Mouse (Mus musculus) frontal cortex, adult 2 months (tissue): Measurements from ENCODE around the gene Fam131b. TPM values are rescaled to one million over a fixed set of nuclear protein-coding genes. Genes with fewer than 3 reads are reported as not detected.

Experiments used
- DNase-seq, 2 experiments: peaks; one replicate each; pipeline ENCODE4 v3.0.0; 2022; ENCODE audit warnings: low spot score in 1 of 2; ENCODE audit errors: extremely low spot score in 1 of 2
- polyA plus RNA-seq: library from polyadenylated mRNA; depleted of rRNA; stranded (reverse); fragments of >200 nt; gene quantifications from 2 replicates; pipeline ENCODE4 v1.2.3, GENCODE M21; 2012

Gene Fam131b
- polyA plus RNA-seq, 1 experiment, result 85.7 TPM

DNA sequence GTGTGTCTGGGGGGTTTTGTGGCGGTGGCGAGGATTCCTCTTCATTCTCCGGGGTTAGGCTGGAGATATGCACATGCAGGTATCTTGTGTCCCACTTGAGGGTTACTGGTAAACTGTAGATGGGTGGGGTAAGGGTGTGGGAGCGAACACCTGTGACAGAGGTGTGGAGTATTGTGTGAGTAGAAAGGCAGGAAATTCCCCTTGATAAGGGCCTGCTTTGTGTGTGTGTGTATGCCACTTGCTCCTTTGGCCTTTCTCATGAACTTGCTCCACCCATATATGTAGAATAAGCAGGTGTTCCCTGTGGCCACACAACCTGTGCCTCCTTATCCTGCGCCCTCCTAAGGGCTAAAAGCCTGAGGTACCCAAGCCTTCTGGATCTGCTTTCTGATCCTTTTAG lies 32.5 kb upstream of the Fam131b start:
- DNase-seq, result no peak

DNA sequence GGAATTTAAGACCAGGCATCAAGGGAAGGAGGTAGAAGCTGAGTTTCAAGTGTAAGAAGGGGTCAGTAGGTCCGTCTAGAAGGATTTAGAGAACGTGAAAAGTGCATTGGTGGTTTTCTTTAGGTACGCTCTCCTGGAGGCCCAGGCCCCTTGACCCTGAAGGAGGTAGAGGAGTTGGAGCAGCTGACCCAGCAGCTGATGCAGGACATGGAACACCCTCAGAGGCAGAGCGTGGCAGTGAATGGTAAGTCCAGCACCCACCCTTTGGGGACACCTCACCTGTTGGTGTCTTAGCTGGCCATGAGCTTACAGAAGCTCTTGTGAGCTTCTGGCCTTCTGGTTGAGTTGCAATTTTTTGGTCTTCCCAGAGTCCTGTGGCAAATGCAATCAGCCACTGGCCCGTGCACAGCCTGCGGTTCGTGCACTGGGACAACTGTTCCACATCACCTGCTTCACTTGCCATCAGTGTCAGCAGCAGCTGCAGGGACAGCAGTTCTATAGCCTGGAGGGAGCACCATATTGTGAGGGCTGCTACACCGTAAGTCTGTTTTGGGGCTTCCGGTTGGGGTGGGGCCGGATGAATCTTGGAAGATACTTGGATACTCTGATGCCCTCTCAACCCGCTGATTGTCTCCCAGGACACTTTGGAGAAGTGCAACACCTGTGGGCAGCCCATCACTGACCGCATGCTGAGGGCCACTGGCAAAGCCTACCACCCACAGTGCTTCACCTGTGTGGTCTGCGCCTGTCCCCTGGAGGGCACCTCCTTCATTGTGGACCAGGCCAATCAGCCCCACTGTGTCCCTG lies 31.6 kb upstream of the Fam131b start:
- no peak for DNase-seq

DNA sequence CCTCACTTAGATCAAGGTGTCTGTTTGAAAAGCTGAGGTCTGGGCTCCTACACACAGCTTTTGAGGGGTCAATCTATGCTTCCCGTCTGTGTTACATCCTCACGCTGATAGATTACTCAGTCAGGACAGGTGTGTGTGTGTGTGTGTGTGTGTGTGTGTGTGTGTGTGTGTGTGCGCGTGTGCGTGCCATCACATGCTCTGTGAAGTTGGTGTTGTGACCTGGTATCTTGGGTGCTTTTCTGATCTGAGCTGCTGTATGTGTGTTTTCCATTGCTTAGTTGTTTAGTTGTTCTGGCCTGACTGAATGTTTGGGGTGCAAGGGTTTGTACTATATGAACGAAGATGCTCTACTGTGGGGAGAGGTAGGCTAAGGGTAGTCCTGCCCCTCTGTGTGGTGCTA lies 30.9 kb upstream of the Fam131b start:
- no peak for DNase-seq

DNA sequence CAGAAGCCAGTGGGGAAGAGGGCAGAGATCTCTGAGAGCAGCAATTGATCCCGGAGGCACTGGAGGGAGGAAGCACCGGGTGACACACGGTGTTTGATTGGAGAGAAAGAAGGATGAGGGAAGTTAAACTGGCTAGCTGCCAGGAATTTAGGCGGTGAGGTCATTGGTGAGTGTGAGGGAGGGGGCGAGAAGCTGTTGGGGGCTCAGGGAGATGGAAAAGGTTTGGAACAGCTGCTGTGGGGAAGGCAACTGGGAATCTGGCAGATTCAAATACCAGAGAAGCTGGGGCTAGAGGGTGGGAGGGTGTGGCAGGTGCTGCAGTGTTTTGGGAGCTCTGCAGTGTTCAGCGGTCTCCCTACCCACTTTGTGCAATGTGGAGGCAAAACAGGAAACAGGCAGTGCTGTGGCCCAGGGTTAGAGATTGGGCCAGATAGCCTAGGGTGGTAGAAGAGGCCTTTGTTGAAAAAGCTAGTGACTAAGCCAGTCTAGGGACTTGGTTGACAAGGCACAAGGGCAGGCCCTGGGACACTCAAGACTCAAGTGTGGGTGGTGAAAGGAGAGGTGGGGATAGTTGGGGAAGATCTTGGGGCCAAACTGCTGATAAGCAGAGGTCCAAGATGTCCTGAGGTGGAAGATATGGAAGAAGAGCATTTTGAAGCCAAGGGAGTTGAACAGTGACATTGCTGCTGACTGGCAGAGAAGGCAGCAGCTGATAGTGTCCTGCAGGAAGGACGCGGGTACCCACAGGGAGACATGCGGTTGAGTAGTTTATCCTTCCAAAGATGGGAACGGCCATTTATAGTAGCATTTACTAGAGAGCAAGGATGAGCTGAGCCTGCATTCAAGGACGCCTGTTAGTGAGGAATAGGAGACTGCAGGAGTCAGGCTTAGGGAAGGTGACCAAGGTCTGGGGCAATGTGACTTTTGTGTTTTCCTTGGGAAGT lies 29.9 kb upstream of the Fam131b start:
- peak in 1 of 2 experiments; percentile 65 for DNase-seq

DNA sequence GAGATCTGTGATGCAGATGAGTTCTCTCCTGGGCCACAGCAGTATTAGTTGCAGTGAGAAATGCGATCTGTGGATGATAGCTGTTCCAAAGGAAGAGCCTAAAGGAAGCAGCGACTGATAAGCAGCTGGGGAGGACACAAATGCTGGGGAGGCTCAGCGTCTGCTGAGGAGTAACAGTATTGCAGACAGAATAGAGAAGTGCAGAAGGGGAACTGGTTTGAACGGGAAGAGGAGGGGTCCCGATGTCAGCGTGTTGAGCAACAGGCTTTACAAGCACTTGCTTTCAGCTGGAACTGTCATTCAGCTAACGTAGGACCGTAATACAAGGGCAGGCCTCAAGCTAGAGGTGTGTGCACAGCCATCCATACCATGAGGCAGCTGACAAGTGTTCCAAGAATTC lies 28.7 kb upstream of the Fam131b start:
- no peak for DNase-seq

DNA sequence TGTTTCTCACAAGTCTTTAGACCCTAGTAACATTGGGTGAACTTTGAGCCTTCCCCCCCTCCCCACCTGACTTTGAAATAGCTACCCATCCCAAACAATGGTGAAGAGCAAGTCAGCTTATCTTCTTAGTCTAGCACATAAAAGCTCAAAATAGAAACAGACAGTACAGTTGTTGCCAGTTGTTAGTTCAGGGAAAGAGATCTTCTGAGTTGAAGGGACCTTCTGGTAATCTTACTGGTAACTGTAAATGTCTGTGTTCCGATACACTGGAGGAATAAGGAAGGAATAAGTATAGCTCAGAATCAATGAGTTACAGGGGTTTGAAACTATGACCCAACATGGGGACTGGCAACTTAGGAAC lies 28.0 kb upstream of the Fam131b start:
- DNase-seq, result no peak

DNA sequence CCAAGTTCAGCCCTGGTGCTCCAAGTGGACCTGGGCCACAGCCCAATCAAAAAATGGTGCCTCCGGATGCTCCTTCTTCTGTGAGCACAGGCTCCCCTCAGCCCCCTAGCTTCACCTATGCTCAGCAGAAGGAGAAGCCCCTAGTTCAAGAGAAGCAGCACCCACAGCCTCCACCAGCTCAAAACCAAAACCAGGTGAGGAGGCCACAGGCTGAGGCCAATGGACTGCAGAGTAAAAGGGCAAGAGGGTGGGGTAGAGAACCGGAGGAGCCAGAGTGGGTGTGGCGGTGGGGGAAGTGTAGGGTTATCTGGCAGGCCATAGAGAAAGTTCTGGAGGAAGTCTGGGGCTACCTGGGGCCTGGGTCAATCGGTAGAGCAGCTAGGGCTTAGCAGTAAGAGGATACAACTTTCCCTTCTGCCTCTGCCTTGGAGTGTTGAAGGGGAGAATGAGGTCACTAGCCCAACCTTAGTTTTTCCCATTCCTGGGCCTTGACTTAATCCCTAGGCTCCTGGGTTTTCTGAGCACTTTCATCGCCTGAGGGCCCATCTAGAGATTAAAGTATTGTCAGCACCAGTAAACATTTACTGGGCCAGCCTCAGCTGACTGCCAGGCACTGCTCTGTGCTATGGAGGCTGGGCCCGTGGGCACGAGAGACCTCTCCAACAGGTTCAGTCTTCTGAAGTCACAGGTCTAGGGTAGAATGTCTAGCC lies 27.5 kb upstream of the Fam131b start:
- no peak for DNase-seq

DNA sequence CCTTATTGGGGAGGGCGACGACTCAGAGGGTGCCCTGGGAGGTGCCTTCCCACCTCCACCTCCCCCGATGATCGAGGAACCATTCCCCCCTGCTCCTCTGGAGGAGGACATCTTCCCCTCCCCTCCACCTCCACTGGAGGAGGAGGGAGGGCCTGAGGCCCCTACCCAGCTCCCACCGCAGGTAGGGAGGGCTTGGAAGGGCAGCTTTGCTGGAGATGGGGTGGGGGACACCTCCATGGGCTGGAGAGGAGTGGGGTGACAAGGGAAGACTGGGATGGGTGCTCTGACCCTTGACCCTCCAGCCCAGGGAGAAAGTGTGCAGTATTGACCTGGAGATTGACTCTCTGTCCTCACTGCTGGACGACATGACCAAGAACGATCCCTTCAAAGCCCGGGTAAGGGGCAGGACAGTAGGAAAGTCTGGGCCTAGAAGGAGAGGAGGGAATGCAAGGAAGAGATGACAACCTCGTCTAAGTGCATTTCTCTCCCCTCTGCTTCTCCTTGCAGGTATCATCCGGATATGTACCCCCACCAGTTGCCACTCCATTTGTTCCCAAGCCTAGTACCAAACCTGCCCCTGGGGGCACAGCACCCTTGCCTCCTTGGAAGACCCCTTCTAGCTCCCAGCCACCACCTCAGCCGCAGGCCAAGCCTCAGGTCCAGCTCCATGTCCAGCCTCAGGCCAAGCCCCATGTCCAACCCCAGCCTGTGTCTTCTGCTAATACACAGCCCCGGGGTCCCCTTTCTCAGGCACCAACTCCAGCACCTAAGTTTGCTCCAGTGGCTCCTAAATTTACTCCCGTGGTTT lies 26.7 kb upstream of the Fam131b start:
- DNase-seq, result no peak

DNA sequence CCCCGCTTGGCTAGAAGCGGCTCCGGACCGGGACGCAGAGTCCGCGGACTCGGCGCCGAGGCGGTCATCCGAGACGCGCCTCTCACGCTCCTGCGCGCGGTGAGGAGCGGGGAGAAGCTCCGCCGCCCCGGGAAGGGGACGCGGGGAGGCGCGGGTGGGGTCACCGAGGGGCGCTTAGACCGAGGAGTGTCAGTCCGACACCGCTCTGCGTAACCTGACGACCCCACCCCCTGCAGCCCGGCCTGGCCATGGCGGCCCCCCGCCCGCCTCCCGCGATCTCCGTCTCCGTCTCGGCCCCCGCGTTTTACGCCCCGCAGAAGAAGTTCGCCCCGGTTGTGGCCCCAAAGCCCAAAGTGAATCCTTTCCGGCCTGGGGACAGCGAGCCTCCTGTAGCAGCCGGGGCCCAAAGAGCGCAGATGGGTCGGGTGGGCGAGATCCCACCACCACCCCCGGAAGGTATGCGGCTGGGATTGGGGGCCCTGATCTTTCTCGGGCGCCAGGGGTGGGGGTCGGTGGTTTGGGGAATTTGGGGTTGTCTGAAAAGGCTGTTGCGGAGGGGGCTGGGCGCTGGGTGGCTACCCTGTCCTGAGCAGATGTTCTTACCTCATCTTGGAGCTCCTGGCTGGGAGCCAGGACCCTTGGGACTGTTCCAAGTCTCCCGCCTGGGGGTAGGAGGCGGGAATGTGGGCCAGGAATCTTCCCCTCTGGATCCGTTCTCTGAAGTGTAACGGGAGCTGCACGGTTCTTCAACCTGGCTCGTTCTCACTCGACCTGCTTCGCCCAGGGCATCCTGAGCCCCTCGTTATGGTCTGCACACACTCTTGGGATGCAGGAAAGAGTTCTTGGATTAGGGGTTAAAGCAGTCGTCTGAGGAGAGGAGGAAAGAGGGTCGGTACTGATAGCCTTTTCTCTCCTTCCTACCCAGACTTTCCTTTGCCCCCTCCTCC lies 25.9 kb upstream of the Fam131b start:
- DNase-seq, result peak; percentile 48 to 82

DNA sequence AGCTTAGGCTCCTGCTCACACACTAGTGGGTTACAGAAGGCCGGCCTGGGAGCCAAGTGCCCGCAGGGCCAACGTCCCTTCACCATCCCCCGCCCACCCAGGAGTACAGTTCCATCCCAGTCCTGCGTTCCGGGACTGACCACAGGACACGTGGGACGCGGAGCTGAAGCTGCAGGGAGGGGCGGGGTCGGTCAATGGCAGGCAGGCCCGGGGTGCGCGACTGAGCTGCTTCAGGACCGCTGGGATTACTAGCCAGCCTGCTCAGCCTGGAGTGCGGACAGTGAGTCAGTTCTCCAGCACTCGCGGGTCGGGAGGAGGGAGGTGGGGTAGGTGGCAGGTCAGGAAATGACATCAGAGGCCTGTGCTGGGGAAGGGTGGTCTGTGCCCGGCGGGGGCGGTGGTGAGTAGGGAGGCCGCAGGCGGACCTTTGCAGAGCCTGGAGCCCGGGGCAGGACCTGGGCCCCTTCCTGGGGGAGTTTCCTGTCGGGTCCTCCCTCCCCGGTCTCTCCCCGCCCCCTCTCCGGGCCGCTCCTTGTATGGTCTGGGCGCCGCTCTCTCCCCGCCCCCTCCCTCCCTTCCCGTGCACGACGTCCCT lies 25.1 kb upstream of the Fam131b start, which contains the start of gene Zyx:
TSS of gene Zyx (plus strand) at position 205 of the 595 bp plus-strand sequence.
- peak; percentile 65 to 79 for DNase-seq

DNA sequence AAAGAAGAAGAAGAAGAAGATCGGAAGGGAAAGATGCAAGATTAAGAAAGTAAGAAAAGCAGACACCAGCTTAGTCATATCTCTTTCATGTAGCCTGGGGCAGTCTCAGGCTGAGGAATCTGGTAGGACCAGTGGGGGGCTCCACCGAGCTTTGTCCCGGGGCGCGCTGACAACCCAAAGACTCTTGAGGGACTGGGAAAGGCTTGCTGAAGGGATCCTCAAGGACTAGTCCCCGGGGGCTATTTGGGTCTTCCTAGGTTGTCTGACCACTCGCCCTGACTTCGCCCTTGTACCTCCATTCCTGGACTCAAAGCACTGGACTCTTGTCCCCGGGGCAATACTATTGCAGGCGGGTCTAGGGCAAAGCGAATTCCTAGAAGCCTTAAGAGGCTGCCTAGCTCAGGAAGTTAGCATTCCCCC lies 24.6 kb upstream of the Fam131b start:
- peak in 1 of 2 experiments; percentile 84 for DNase-seq

DNA sequence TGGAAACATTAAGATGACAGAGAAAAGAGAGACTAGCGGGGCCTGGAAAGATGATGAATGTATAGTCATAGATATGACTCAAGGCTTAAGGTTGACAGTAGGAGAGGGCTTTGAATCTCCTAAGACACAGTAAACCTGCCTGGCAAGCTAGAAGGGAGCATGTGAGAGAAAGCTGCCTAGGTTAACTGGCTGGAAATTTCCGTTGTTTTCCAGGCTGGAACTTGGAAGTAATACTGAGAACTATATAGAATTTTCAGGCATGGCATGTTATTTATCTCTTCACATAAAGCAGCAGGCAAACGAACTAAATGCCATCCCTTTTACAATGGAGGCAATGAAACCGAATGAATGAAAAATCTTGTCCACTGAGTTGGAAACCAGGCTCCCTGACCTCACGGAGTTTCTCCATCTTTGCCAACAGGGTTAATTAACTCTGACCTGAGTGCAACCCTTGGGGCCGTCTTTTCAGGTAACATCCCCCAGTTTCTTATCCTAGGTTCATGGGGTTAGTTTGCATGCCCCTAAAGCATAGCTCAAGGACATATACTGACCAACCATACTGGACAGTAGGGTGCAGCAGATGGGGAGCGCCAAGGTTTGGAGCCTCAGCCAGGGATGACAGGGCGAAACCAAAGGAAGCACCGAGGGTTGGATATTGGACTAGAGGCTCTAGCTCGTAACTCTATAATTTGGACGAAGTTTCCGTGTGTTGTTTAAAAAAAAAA lies 24.0 kb upstream of the Fam131b start:
- DNase-seq, result no peak

DNA sequence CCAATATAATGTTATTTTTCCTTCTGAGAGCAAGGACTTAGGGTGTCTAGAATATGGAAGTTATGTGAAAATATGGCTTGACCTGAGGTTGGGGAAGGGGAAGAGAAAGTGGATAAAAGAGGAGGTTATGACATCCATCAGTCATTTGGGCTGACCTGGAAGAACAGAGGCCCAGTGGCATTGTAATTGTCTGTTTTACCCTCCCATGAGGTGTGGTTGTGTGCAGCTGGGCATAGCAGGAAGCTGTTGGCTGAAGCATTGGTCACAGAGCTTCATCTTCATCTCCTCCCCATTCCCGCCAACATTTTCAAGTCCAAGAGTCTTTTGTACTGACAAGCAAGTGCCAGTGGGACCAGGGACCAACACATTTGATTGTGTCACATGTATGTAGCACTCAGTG lies 19.8 kb upstream of the Fam131b start:
- no peak for DNase-seq

DNA sequence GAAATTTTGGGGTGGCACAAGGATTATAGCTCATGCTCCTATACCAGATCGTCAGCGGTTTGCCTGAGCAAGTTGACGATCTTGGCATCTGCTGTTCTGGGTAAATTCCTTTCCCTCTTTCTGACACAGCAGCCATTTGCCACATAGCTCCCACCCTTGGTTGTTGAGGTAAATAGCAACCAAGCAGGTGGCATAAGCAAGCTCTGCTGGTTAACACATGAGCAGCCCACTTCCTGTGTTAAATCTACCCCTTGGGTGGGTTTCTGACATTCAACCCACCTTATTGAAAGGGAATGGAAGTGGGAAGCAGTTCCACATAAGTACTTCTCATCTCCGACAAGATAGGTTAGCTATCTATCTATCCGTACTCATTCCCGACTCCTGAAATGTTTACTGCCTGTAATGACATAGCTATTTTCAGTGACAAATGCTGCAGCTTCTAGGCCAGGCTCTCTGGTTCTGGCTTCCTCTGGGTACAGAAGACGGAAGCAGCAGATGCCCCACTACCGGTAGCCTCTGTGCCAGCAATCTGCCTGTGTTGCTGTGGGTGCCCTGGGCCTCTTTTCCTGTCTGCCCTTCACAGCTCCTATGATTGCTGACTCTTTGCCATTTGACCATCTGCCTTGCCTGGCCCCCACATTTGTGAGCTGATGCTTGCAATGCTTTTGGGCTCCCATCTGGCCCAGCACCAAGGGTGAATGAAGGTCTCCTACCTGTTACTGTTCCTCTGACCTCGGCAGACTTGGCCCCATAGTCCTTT lies 19.1 kb upstream of the Fam131b start:
- DNase-seq, result no peak

DNA sequence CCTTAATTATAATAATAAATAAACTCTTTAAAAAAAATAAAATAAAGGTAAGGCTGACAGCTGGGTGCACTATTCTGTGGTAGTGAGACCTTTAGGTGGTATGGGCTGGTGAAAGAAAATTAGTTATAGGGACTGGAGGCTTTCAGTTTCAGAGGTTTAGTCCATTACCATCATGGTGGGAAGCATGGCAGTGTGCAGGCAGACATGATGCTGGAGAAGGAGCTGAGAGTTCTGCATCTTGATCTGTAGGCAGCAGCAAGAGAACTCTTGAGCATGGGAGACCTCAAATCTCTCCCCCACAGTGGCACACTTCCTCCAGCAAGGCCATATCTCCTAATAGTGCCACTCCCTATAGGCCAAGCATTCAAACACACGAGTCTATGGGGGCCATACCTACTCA lies 17.7 kb upstream of the Fam131b start:
- DNase-seq, result no peak

DNA sequence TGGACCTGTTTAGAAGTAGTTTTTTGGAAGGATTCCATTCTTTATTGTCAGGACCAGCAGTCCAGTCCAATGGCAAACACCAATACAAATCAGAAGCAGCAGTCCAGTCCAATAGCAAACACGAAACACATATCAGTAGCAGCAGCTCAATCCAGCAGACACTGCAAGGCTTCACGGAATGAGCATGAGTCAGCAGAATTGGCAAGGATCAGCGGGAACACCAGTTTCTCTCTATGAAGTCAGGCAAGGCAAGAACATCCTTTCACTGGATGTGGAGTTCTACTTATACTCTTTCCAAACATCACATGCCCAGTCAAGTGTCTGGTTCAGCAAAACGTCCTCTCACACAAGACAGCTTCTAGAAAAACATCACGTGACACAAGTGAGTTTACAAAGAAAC lies 15.5 kb upstream of the Fam131b start:
- peak in 1 of 2 experiments; percentile 51 for DNase-seq

DNA sequence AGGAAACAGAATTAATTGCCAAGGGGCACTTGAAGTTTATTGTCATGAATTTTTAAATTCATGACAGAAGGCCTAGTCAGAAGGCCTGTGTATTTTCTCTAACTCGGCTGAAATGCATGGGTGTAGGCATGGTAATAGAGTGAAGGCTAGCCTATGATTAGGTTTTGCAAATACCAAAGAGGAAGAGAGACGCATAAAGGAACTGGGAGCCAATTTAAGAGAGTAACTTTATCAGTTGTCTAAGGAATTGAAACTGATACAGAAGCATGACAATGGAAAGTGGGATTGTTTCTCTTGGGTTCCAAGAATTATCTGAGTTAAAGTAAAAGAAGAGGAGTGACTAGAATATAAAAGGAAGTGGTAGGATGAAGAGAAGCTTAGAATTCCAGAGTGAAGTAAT lies 14.7 kb upstream of the Fam131b start:
- DNase-seq, result no peak
